Mouse (Mus musculus): ENCODE results near the gene Swap70.

The Swap70 gene

GRCm38 (mm10) chr7:110237451-110237836 is 15.9 kb downstream of the Swap70 start:
- DNase-seq (ENCODE audit: extremely low read depth, low read depth, low spot score) = no peak

GRCm38 (mm10) chr7:110237837-110238451 is 16.4 kb downstream of the Swap70 start:
- DNase-seq (ENCODE audit: extremely low read depth, low read depth, low spot score) = peak; percentile 74

- DNase-seq (ENCODE audit: extremely low read depth, low read depth, low spot score) = no peak
Measured at GRCm38 (mm10) chr7:110239590-110239989, 18.1 kb downstream of the Swap70 start.

GRCm38 (mm10) chr7:110241472-110242289 is 20.2 kb downstream of the Swap70 start:
- DNase-seq (ENCODE audit: extremely low read depth, low read depth, low spot score) = no peak

GRCm38 (mm10) chr7:110242290-110242581 is 20.7 kb downstream of the Swap70 start:
- no peak for DNase-seq (ENCODE audit: extremely low read depth, low read depth, low spot score)

GRCm38 (mm10) chr7:110245128-110245527 is 23.6 kb downstream of the Swap70 start:
- DNase-seq (ENCODE audit: extremely low read depth, low read depth, low spot score) = no peak

GRCm38 (mm10) chr7:110246526-110246925 is 25.0 kb downstream of the Swap70 start:
- no peak for DNase-seq (ENCODE audit: extremely low read depth, low read depth, low spot score)

GRCm38 (mm10) chr7:110247801-110248200 is 26.3 kb downstream of the Swap70 start:
- DNase-seq (ENCODE audit: extremely low read depth, low read depth, low spot score) = no peak

GRCm38 (mm10) chr7:110248677-110249076 is 27.2 kb downstream of the Swap70 start:
- DNase-seq (ENCODE audit: extremely low read depth, low read depth, low spot score) = no peak

GRCm38 (mm10) chr7:110253861-110254260 is 32.4 kb downstream of the Swap70 start:
- DNase-seq (ENCODE audit: extremely low read depth, low read depth, low spot score) = no peak

GRCm38 (mm10) chr7:110254395-110254794 is 32.9 kb downstream of the Swap70 start:
- DNase-seq (ENCODE audit: extremely low read depth, low read depth, low spot score) = no peak

GRCm38 (mm10) chr7:110257059-110257458 is 35.5 kb downstream of the Swap70 start:
- DNase-seq (ENCODE audit: extremely low read depth, low read depth, low spot score) = no peak

- DNase-seq (ENCODE audit: extremely low read depth, low read depth, low spot score) = no peak
Measured at GRCm38 (mm10) chr7:110258196-110258950, 36.9 kb downstream of the Swap70 start.

GRCm38 (mm10) chr7:110259966-110260711 is 38.6 kb downstream of the Swap70 start:
- no peak for DNase-seq (ENCODE audit: extremely low read depth, low read depth, low spot score)

- no peak for DNase-seq (ENCODE audit: extremely low read depth, low read depth, low spot score)
Measured at GRCm38 (mm10) chr7:110261807-110262206, 40.3 kb downstream of the Swap70 start.

GRCm38 (mm10) chr7:110262661-110263060 is 41.1 kb downstream of the Swap70 start:
- DNase-seq (ENCODE audit: extremely low read depth, low read depth, low spot score) = no peak

GRCm38 (mm10) chr7:110263474-110263873 is 42.0 kb downstream of the Swap70 start:
- DNase-seq (ENCODE audit: extremely low read depth, low read depth, low spot score) = no peak

GRCm38 (mm10) chr7:110265796-110266195 is 44.3 kb downstream of the Swap70 start:
- no peak for DNase-seq (ENCODE audit: extremely low read depth, low read depth, low spot score)

- DNase-seq (ENCODE audit: extremely low read depth, low read depth, low spot score) = no peak
Measured at GRCm38 (mm10) chr7:110267014-110267413, 45.5 kb downstream of the Swap70 start.

GRCm38 (mm10) chr7:110267994-110268393 is 46.5 kb downstream of the Swap70 start:
- DNase-seq (ENCODE audit: extremely low read depth, low read depth, low spot score) = no peak

GRCm38 (mm10) chr7:110268511-110268910 is 47.0 kb downstream of the Swap70 start:
- DNase-seq (ENCODE audit: extremely low read depth, low read depth, low spot score) = peak; percentile 31

Data from fat pad, adult 2 months (tissue).